ENCODE assay signal across 31 mouse cellular contexts in the genomic region with DNA sequence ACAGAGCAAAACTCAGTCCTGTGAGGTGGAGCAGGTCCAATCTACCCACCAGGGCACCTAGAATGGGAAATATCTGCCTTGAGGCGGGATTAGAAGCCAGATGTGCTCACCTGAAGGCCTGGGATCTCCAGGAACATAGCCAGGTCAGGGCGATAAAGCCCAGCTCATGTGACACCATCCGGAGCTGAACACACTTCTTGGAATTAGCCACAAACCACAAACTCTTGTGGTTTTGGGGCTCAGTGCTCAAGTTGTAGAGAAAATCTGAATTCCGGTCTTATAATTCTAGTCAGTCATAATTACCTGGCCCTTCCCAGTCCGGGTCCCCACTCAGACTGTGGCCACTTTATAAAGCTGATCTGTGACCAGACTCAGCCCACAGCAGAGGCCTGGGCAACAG. TPM values are rescaled to one million over a fixed set of nuclear protein-coding genes. Genes with fewer than 3 reads are reported as not detected.
DNase-seq lines count a peak whose midpoint lies in the region; ATAC-seq lines count a peak whose summit lies in the region.
"Had no signal": no experiment of that assay in that cellular context is flagged by ENCODE, and none has a peak within 500 bp of the region (broad histone marks: within the 10 kb centered on the region; RNA-seq: fewer than 3 reads in every experiment).

A gene (plus strand): TSS at position 370 of the 400 bp plus-strand sequence.

- H3K4me1 ChIP-seq in forebrain, embryonic 16.5 days (replicated peaks; ENCODE audit: control insufficient read depth, insufficient read depth, low read length): no peaks in the 10 kb centered on the region
- H3K4me1 ChIP-seq: heart, embryonic 10.5 days; heart, embryonic 13.5 days; hindbrain, embryonic 10.5 days had no signal

- H3K4me2 ChIP-seq in forebrain, embryonic 16.5 days (ENCODE audit: low read length): no peak within 1 kb of the TSS
- H3K4me2 ChIP-seq: heart, embryonic 13.5 days; hindbrain, embryonic 13.5 days had no signal

- H3K27me3 ChIP-seq in forebrain, embryonic 16.5 days (replicated peaks; ENCODE audit: control insufficient read depth, insufficient read depth, low read length): no peaks in the 10 kb centered on the region
- H3K27me3 ChIP-seq: heart, embryonic 13.5 days; hindbrain, embryonic 13.5 days had no signal

- H3K4me3 ChIP-seq in forebrain, embryonic 16.5 days (replicated peaks; ENCODE audit: low read length): no peak within 1 kb of the TSS
- H3K4me3 ChIP-seq: heart, adult 2 months; heart, embryonic 10.5 days; heart, embryonic 13.5 days; hindbrain, embryonic 10.5 days; hindbrain, embryonic 13.5 days had no signal

- peak; percentile 57 for ATAC-seq in common myeloid progenitor, adult 5-6 weeks (replicated peaks; ENCODE audit: low read depth, poor library complexity, severe bottlenecking)
- 0 out of 2 replicates have a peak, but pooled peaks have one; percentile 23 for ATAC-seq in megakaryocyte progenitor cell, adult 5-6 weeks (replicated peaks; ENCODE audit: poor library complexity)
- no peak for ATAC-seq in forebrain, embryonic 16.5 days
- ATAC-seq in erythroblast, adult 5-6 weeks (replicated peaks; ENCODE audit: low FRiP score, poor library complexity, severe bottlenecking): no peak
- ATAC-seq: forebrain, embryonic 14.5 days; hindbrain, embryonic 16.5 days; intestine, embryonic 16.5 days had no signal

- DNase-seq in 416B (ENCODE audit: low read depth): peak; percentile 46
- no peak for DNase-seq in right cerebral cortex, postnatal 4 days
- DNase-seq: adrenal gland, adult 2 months; adrenal gland, postnatal 14 days; cerebellum, adult 11-12 months; cerebellum, adult 8-10 months; cerebellum, postnatal 10 days; cerebellum, postnatal 36 days; gastrocnemius, postnatal 25 days; heart, adult 2 months; heart, postnatal 14 days; kidney, adult 18-20 months had no signal

- H3K36me3 ChIP-seq in forebrain, embryonic 16.5 days (ENCODE audit: control insufficient read depth, insufficient read depth): no peaks in the 10 kb centered on the region
- H3K36me3 ChIP-seq: heart, embryonic 10.5 days; heart, embryonic 13.5 days; hindbrain, embryonic 10.5 days; hindbrain, embryonic 13.5 days had no signal

- H3K9me3 ChIP-seq in forebrain, embryonic 16.5 days (ENCODE audit: control insufficient read depth, low read length): no peaks in the 10 kb centered on the region
- H3K9me3 ChIP-seq: heart, embryonic 10.5 days; heart, embryonic 13.5 days; hindbrain, embryonic 10.5 days; hindbrain, embryonic 13.5 days had no signal

- 88% methylated on average over 5 of the region's 5 CpGs for WGBS in forebrain, embryonic 16.5 days

- no peak within 1 kb of the TSS for H3K27ac ChIP-seq in forebrain, embryonic 16.5 days (ENCODE audit: low read length)
- H3K27ac ChIP-seq: heart, adult 2 months; heart, embryonic 10.5 days; heart, embryonic 13.5 days; hindbrain, embryonic 10.5 days; hindbrain, embryonic 13.5 days had no signal

- no peak within 1 kb of the TSS for H3K9ac ChIP-seq in forebrain, embryonic 16.5 days (replicated peaks; ENCODE audit: low read depth, low read length)
- H3K9ac ChIP-seq: heart, embryonic 13.5 days; hindbrain, embryonic 13.5 days had no signal

RNA-seq across cellular contexts. Expression of the gene that starts here (rescaled TPM):
- total RNA-seq in common myeloid progenitor, adult 5-6 weeks (2017): not detected in 2 replicates
- total RNA-seq in megakaryocyte progenitor cell, adult 5-6 weeks (2015): not detected in 2 replicates
- total RNA-seq in megakaryocyte progenitor cell, adult 5-6 weeks (2017): not detected in 2 replicates
- not detected in 2 replicates for polyA plus RNA-seq in forebrain, embryonic 16.5 days (2015; fragmentation: Nextera tagmentation; extraction: Ambion mirVana)
- not detected in 2 replicates for total RNA-seq in erythroblast, adult 5-6 weeks (2015; ENCODE audit: low replicate concordance)
- not detected in 2 replicates for total RNA-seq in erythroblast, adult 5-6 weeks (2017; ENCODE audit: low replicate concordance)
- total RNA-seq: adrenal gland, adult 2 months; adrenal gland, postnatal 14 days; CH12.LX; gastrocnemius, adult 8-10 months; gastrocnemius, postnatal 25 days; heart, adult 2 months; heart, postnatal 14 days; MEL had no signal
- polyA plus RNA-seq: brain, embryonic 14.5 days; embryonic facial prominence, embryonic 11.5 days; forebrain, embryonic 11.5 days; forebrain, embryonic 14.5 days; gonadal fat pad, adult 2 months; heart, adult 2 months; heart, embryonic 10.5 days; heart, embryonic 13.5 days; heart, embryonic 16.5 days; hindbrain, embryonic 10.5 days; hindbrain, embryonic 13.5 days; hindbrain, embryonic 16.5 days; intestine, embryonic 16.5 days had no signal

Comparison
In these comparisons a context has a peak if more than half of its experiments do, and no peak if none do; other contexts are left out.
1. Peak in ATAC-seq in common myeloid progenitor, adult 5-6 weeks; RNA of the gene not detected or under 1 TPM.
2. Peak in ATAC-seq in megakaryocyte progenitor cell, adult 5-6 weeks; RNA of the gene not detected or under 1 TPM.